Comparison of ENCODE assay signal across 8 mouse cellular contexts in the genomic region with DNA sequence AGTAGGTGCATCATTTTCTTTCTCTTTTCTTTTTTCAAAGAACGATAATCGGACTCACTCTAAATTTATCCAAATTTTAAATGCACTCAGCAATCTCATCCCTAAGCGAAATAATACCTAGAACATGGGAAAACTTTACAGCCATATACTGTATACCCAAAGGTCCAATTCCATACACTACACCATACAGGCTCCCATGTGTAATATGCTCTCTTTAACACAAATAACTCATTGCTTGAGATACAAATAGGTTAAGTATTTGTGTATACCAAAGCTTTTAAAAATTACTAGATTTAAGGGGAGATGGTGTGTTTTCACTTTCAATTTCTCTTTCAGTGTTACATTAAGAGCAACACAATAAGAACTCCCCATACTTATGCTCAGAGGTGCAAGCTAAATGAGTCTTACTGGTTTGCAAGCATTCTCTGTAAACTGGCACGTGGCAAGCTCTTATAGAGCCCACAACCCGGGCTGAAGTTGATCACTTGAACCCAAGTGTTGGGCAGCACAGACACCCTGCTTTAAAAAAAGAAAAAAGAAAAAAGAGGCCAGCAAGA. TPM values are rescaled to one million over a fixed set of nuclear protein-coding genes. Genes with fewer than 3 reads are reported as not detected.
DNase-seq lines count a peak whose midpoint lies in the region; ATAC-seq and TF ChIP-seq lines count a peak whose summit lies in the region.

No protein-coding gene starts in this region.

- H3K9ac ChIP-seq in lung, embryonic 14.5 days: no peak overlapping the region
- H3K9ac ChIP-seq in embryonic facial prominence, embryonic 12.5 days: no peak overlapping the region
- H3K9ac ChIP-seq in hindbrain, embryonic 13.5 days: peak overlapping the region; percentile 51; the same call in 1 of the 2 replicates

- no peaks in the 10 kb centered on the region for H3K27me3 ChIP-seq in lung, embryonic 14.5 days (ENCODE audit: insufficient read depth, low read length)
- no peaks in the 10 kb centered on the region for H3K27me3 ChIP-seq in embryonic facial prominence, embryonic 12.5 days
- H3K27me3 ChIP-seq in hindbrain, embryonic 13.5 days: peaks cover 3% of the 10 kb centered on the region; the same call in 1 of the 2 replicates
- H3K27me3 ChIP-seq in midbrain, embryonic 10.5 days (ENCODE audit: low read depth, poor library complexity, severe bottlenecking): no peaks in the 10 kb centered on the region

- H3K4me3 ChIP-seq in lung, embryonic 14.5 days (ENCODE audit: low read depth, low read length): peak overlapping the region; percentile 65
- peak overlapping the region; percentile 70 for H3K4me3 ChIP-seq in embryonic facial prominence, embryonic 12.5 days
- H3K4me3 ChIP-seq in hindbrain, embryonic 13.5 days: peak overlapping the region; percentile 70
- peak overlapping the region; percentile 80 for H3K4me3 ChIP-seq in midbrain, embryonic 10.5 days

- no peaks in the 10 kb centered on the region for H3K4me1 ChIP-seq in lung, embryonic 14.5 days (ENCODE audit: insufficient read depth)
- peaks cover 7% of the 10 kb centered on the region; the same call in 1 of the 2 replicates for H3K4me1 ChIP-seq in embryonic facial prominence, embryonic 12.5 days
- peaks cover 19% of the 10 kb centered on the region for H3K4me1 ChIP-seq in hindbrain, embryonic 13.5 days (replicated peaks)
- H3K4me1 ChIP-seq in midbrain, embryonic 10.5 days: peaks cover 15% of the 10 kb centered on the region

- 48% methylated on average over 5 of the region's 5 CpGs for WGBS in lung, embryonic 14.5 days
- WGBS in embryonic facial prominence, embryonic 12.5 days: 46% methylated on average over 5 of the region's 5 CpGs
- WGBS in hindbrain, embryonic 13.5 days: 45% methylated on average over 5 of the region's 5 CpGs
- 47% methylated on average over 5 of the region's 5 CpGs for WGBS in midbrain, embryonic 10.5 days

- H3K4me2 ChIP-seq in lung, embryonic 14.5 days: peak overlapping the region; percentile 74
- H3K4me2 ChIP-seq in embryonic facial prominence, embryonic 12.5 days (replicated peaks): peak overlapping the region; percentile 58
- H3K4me2 ChIP-seq in hindbrain, embryonic 13.5 days: peak overlapping the region; percentile 69

- ATAC-seq in lung, embryonic 14.5 days (ENCODE audit: insufficient read depth): peak; percentile 67
- ATAC-seq in embryonic facial prominence, embryonic 12.5 days (ENCODE audit: insufficient number of reproducible peaks, insufficient read depth, low FRiP score, low TSS enrichment): peak; percentile 48
- peak; percentile 65 for ATAC-seq in hindbrain, embryonic 13.5 days (ENCODE audit: low FRiP score)

- no peaks in the 10 kb centered on the region for H3K9me3 ChIP-seq in lung, embryonic 14.5 days (ENCODE audit: low read depth, low read length)
- H3K9me3 ChIP-seq in embryonic facial prominence, embryonic 12.5 days: no peaks in the 10 kb centered on the region
- H3K9me3 ChIP-seq in hindbrain, embryonic 13.5 days: no peaks in the 10 kb centered on the region
- H3K9me3 ChIP-seq in midbrain, embryonic 10.5 days (replicated peaks): no peaks in the 10 kb centered on the region

- TF ChIP-seq CTCF in lung, embryonic 14.5 days (IDR thresholded peaks at IDR 0.05; ENCODE audit: low read depth): no peak

- no peak overlapping the region for H3K27ac ChIP-seq in lung, embryonic 14.5 days (ENCODE audit: low read depth)
- no peak overlapping the region for H3K27ac ChIP-seq in embryonic facial prominence, embryonic 12.5 days
- no peak overlapping the region; the same call in 1 of the 2 replicates for H3K27ac ChIP-seq in hindbrain, embryonic 13.5 days
- H3K27ac ChIP-seq in midbrain, embryonic 10.5 days (replicated peaks): peak overlapping the region; percentile 95; the same call in 1 of the 2 replicates

- DNase-seq in lung, embryonic 14.5 days: peak; percentile 4
- no peak for DNase-seq in lung, postnatal 25 days (ENCODE audit: low spot score)
- DNase-seq in midbrain, embryonic 10.5 days (ENCODE audit: low spot score): no peak
- DNase-seq in right cerebral cortex, postnatal 14 days: no peak
- no peak for DNase-seq in kidney, adult 8-10 months
- DNase-seq in right cerebral cortex, adult 2 months (ENCODE audit: low spot score in 2 of 2): no peak

- H3K36me3 ChIP-seq in lung, embryonic 14.5 days (ENCODE audit: insufficient read depth): no peaks in the 10 kb centered on the region
- no peaks in the 10 kb centered on the region for H3K36me3 ChIP-seq in embryonic facial prominence, embryonic 12.5 days
- no peaks in the 10 kb centered on the region for H3K36me3 ChIP-seq in hindbrain, embryonic 13.5 days
- no peaks in the 10 kb centered on the region for H3K36me3 ChIP-seq in midbrain, embryonic 10.5 days

RNA-seq across cellular contexts. Expression of a gene that starts 0.4 kb away (rescaled TPM):
- polyA plus RNA-seq in lung, embryonic 14.5 days (2014; fragmentation: Nextera tagmentation; extraction: Ambion mirVana): 18.4 and 19.5 TPM in 2 replicates
- 20.5 and 21.3 TPM in 2 replicates for polyA plus RNA-seq in embryonic facial prominence, embryonic 12.5 days (2016; fragmentation: Nextera tagmentation; extraction: Ambion mirVana)
- polyA plus RNA-seq in hindbrain, embryonic 13.5 days (2015; fragmentation: Nextera tagmentation; extraction: Ambion mirVana): 18.5 and 18.7 TPM in 2 replicates
- 19.7 and 26.5 TPM in 2 replicates for polyA plus RNA-seq in midbrain, embryonic 10.5 days (2016; fragmentation: Nextera tagmentation; extraction: Ambion mirVana)

RNA-seq across cellular contexts. Expression of a gene that starts 37.9 kb away (rescaled TPM):
- polyA plus RNA-seq in lung, embryonic 14.5 days (2014; fragmentation: Nextera tagmentation; extraction: Ambion mirVana): 0.13 TPM in 1 of 2 replicates, not detected in the other
- polyA plus RNA-seq in embryonic facial prominence, embryonic 12.5 days (2016; fragmentation: Nextera tagmentation; extraction: Ambion mirVana): 0.22 and 0.31 TPM in 2 replicates
- polyA plus RNA-seq in hindbrain, embryonic 13.5 days (2015; fragmentation: Nextera tagmentation; extraction: Ambion mirVana): 1.8 and 1.9 TPM in 2 replicates
- 0.55 and 0.60 TPM in 2 replicates for polyA plus RNA-seq in midbrain, embryonic 10.5 days (2016; fragmentation: Nextera tagmentation; extraction: Ambion mirVana)

RNA-seq across cellular contexts. Expression of a gene that starts 52.0 kb away (rescaled TPM):
- polyA plus RNA-seq in lung, embryonic 14.5 days (2014; fragmentation: Nextera tagmentation; extraction: Ambion mirVana): 0.81 and 0.82 TPM in 2 replicates
- 0.67 and 1.2 TPM in 2 replicates for polyA plus RNA-seq in embryonic facial prominence, embryonic 12.5 days (2016; fragmentation: Nextera tagmentation; extraction: Ambion mirVana)
- polyA plus RNA-seq in hindbrain, embryonic 13.5 days (2015; fragmentation: Nextera tagmentation; extraction: Ambion mirVana): 2.4 and 2.7 TPM in 2 replicates
- 0.43 and 0.52 TPM in 2 replicates for polyA plus RNA-seq in midbrain, embryonic 10.5 days (2016; fragmentation: Nextera tagmentation; extraction: Ambion mirVana)
